ENCODE assay signal across 8 mouse cellular contexts in genomic region chr14:21987660-21988576, GRCm38 (mm10). TPM values are rescaled to one million over a fixed set of nuclear protein-coding genes. Genes with fewer than 3 reads are reported as not detected.
DNase-seq lines count a peak whose midpoint lies in the region; ATAC-seq and TF ChIP-seq lines count a peak whose summit lies in the region.

No protein-coding gene starts in this region.

- H3K4me3 ChIP-seq in embryonic fibroblast, embryonic 13.5 days (ENCODE audit: insufficient read depth, low read length) = peak overlapping the region; percentile 84
- peak overlapping the region; percentile 56 for H3K4me3 ChIP-seq in heart, embryonic 11.5 days (ENCODE audit: low read depth, low read length)
- peak overlapping the region; percentile 60 for H3K4me3 ChIP-seq in liver, embryonic 12.5 days

- H3K4me2 ChIP-seq in heart, embryonic 11.5 days = peak overlapping the region; percentile 89
- peak overlapping the region; percentile 69 for H3K4me2 ChIP-seq in liver, embryonic 12.5 days

- no peaks in the 10 kb centered on the region for H3K9me3 ChIP-seq in heart, embryonic 11.5 days (replicated peaks; ENCODE audit: control insufficient read depth, low read length)
- no peaks in the 10 kb centered on the region for H3K9me3 ChIP-seq in liver, embryonic 12.5 days (replicated peaks)

- peak; percentile 97 for TF ChIP-seq POLR2A in embryonic fibroblast, embryonic 13.5 days (IDR thresholded peaks at IDR 0.05; ENCODE audit: low read depth, low read length)

- TF ChIP-seq CTCF in embryonic fibroblast, embryonic 13.5 days (IDR thresholded peaks at IDR 0.05; ENCODE audit: borderline replicate concordance, insufficient read depth, low read length) = no peak

- H3K27ac ChIP-seq in embryonic fibroblast, embryonic 13.5 days (ENCODE audit: insufficient read depth, low read length) = peak overlapping the region; percentile 94
- peak overlapping the region; percentile 78 for H3K27ac ChIP-seq in heart, embryonic 11.5 days (ENCODE audit: low read depth, low read length)
- peak overlapping the region; percentile 69 for H3K27ac ChIP-seq in liver, embryonic 12.5 days

- H3K9ac ChIP-seq in heart, embryonic 11.5 days (ENCODE audit: low read depth, low read length) = peak overlapping the region; percentile 72
- H3K9ac ChIP-seq in liver, embryonic 12.5 days = peak overlapping the region; percentile 53

- under 1% methylated on average over 74 of the region's 74 CpGs for WGBS in heart, embryonic 11.5 days (ENCODE audit: insufficient replicate concordance)
- WGBS in liver, embryonic 12.5 days (ENCODE audit: insufficient replicate concordance) = under 1% methylated on average over 74 of the region's 74 CpGs

- no peaks in the 10 kb centered on the region; the same call in 1 of the 2 replicates for H3K36me3 ChIP-seq in heart, embryonic 11.5 days (ENCODE audit: control insufficient read depth, insufficient read depth, low read length)
- 0 out of 2 replicates have a peak, but pooled peaks cover 5% of the 10 kb centered on the region for H3K36me3 ChIP-seq in liver, embryonic 12.5 days

- H3K27me3 ChIP-seq in heart, embryonic 11.5 days (ENCODE audit: control insufficient read depth, insufficient read depth, low read length) = peaks cover 56% of the 10 kb centered on the region
- peaks cover 97% of the 10 kb centered on the region for H3K27me3 ChIP-seq in liver, embryonic 12.5 days (replicated peaks)

- ATAC-seq in heart, embryonic 11.5 days (replicated peaks; ENCODE audit: insufficient number of reproducible peaks, low FRiP score, low TSS enrichment) = peak; percentile 68
- ATAC-seq in liver, embryonic 12.5 days = peak; percentile 45; the same call in 1 of the 2 replicates

- no peaks in the 10 kb centered on the region; the same call in 1 of the 2 replicates for H3K4me1 ChIP-seq in embryonic fibroblast, embryonic 13.5 days (ENCODE audit: control insufficient read depth, insufficient read depth, low read length)
- peaks cover 24% of the 10 kb centered on the region for H3K4me1 ChIP-seq in heart, embryonic 11.5 days (ENCODE audit: control insufficient read depth, insufficient read depth, low read length)
- H3K4me1 ChIP-seq in liver, embryonic 12.5 days = peaks cover 33% of the 10 kb centered on the region

- peak; percentile 59 to 62 for DNase-seq in thymus, adult 18-20 months
- DNase-seq in thymus, postnatal 10 days (ENCODE audit: low spot score in 2 of 2) = no peak
- peak; percentile 98 for DNase-seq in kidney, postnatal 10 days
- peak; percentile 65 to 74 for DNase-seq in natural killer cell, adult 2 months (ENCODE audit: low spot score in 2 of 2)
- peak; percentile 95 for DNase-seq in telencephalon, adult 2 months (ENCODE audit: low read depth, low spot score)

RNA-seq across cellular contexts. Expression of gene Zfp503, which starts 1.5 kb away (rescaled TPM):
- polyA plus RNA-seq in embryonic fibroblast, embryonic 13.5 days (2011; ENCODE audit: insufficient read length, low read depth, missing spikeins) = 29.8 and 34.4 TPM in 2 replicates
- 2.3 and 3.3 TPM in 2 replicates for polyA plus RNA-seq in heart, embryonic 11.5 days (2014; fragmentation: Nextera tagmentation; extraction: Ambion mirVana)
- polyA plus RNA-seq in liver, embryonic 12.5 days (2016; fragmentation: Nextera tagmentation; extraction: Ambion mirVana) = 2.8 and 4.0 TPM in 2 replicates

RNA-seq across cellular contexts. Expression of gene Lrmda, which starts 31.6 kb away (rescaled TPM):
- polyA plus RNA-seq in embryonic fibroblast, embryonic 13.5 days (2011; ENCODE audit: insufficient read length, low read depth, missing spikeins) = 0.63 TPM in 1 of 2 replicates, not detected in the other
- polyA plus RNA-seq in heart, embryonic 11.5 days (2014; fragmentation: Nextera tagmentation; extraction: Ambion mirVana) = 0.23 and 0.70 TPM in 2 replicates
- polyA plus RNA-seq in liver, embryonic 12.5 days (2016; fragmentation: Nextera tagmentation; extraction: Ambion mirVana) = 0.23 and 0.49 TPM in 2 replicates

Comparison
In these comparisons a context has a peak if more than half of its experiments do, and no peak if none do; other contexts are left out.
1. DNase-seq: peak in thymus, adult 18-20 months (2 of 2), kidney, postnatal 10 days (single experiment), natural killer cell, adult 2 months (2 of 2) and telencephalon, adult 2 months (single experiment); none in thymus, postnatal 10 days (0 of 2).
2. Peak in every context shown above with its lines, with median percentiles within 50 percentile points of each other: H3K27ac ChIP-seq and H3K4me3 ChIP-seq.